Mouse (Mus musculus): ENCODE results near the gene Gm3435. TPM values are rescaled to one million over a fixed set of nuclear protein-coding genes. Genes with fewer than 3 reads are reported as not detected.

The Gm3435 gene
- polyA plus RNA-seq, 1 experiment from 2014 or later, result 3.7 TPM

DNA sequence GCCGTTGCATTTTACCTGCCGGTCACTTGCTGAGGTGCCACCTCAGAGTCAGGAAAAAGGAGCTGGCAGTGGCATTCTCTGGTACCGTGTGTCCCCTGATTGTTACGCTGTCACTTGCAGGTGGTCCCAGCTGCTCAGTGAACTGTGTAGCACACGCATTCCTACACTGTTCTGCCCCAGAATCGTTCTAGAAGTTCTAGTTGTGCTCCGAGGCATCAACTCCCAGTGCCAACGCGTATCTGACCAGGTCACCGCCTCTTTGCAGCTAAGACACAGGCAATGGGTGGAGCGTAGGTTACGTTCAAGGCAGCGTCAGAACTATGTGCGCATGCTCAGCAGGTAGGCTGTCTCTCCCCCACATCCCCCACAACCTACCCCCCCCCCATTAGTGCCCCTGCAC, 49.7 kb downstream of the Gm3435 start:
- Histone ChIP-seq H3K9ac (no peak overlapping the region), H3K27me3 (ENCODE audit: insufficient read depth, low read length) (no peaks in the 10 kb centered on the region), H3K36me3 (ENCODE audit: insufficient read depth) (peaks cover 27% of the 10 kb centered on the region), H3K9me3 (ENCODE audit: low read depth, low read length) (no peaks in the 10 kb centered on the region), H3K4me3 (ENCODE audit: low read depth, low read length) (no peak overlapping the region), H3K27ac (ENCODE audit: low read depth) (no peak overlapping the region), H3K4me2 (no peak overlapping the region), H3K4me1 (ENCODE audit: insufficient read depth) (no peaks in the 10 kb centered on the region)
- ATAC-seq (ENCODE audit: insufficient read depth), result no peak
- no peak for TF ChIP-seq CTCF (IDR thresholded peaks at IDR 0.05; ENCODE audit: low read depth)
- no peak for DNase-seq
- WGBS, result 91% methylated on average over 14 of the region's 14 CpGs

DNA sequence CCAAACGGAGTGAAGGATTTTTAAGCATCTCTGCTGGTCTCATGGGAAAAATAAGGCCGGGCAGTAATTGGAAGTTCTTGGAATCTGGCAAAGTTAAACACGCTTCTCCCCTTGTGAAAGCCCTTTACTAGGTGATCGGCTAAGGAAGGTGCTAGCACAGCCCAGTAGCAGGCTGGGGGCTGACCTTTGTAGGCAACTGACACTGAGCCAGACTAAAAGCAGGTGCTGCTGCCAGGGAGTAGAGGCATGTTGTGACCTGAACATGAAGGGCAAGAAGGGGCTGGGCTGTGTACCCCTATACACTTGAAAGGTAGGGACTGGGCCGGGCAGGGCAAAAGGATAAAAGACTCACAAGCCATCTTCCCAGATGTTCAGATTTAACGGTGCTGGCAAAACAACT, 50.4 kb downstream of the Gm3435 start:
- no peak overlapping the region for H3K9ac ChIP-seq
- no peak overlapping the region for H3K4me2 ChIP-seq
- H3K9me3 ChIP-seq (ENCODE audit: low read depth, low read length), result no peaks in the 10 kb centered on the region
- H3K36me3 ChIP-seq (ENCODE audit: insufficient read depth), result peaks cover 27% of the 10 kb centered on the region
- no peaks in the 10 kb centered on the region for H3K27me3 ChIP-seq (ENCODE audit: insufficient read depth, low read length)
- WGBS, result 91% methylated on average over 6 of the region's 6 CpGs
- no peaks in the 10 kb centered on the region for H3K4me1 ChIP-seq (ENCODE audit: insufficient read depth)
- ATAC-seq (ENCODE audit: insufficient read depth) (no peak), DNase-seq (no peak)
- TF ChIP-seq CTCF (IDR thresholded peaks at IDR 0.05; ENCODE audit: low read depth), result no peak
- H3K27ac ChIP-seq (ENCODE audit: low read depth), result no peak overlapping the region
- H3K4me3 ChIP-seq (ENCODE audit: low read depth, low read length), result no peak overlapping the region

DNA sequence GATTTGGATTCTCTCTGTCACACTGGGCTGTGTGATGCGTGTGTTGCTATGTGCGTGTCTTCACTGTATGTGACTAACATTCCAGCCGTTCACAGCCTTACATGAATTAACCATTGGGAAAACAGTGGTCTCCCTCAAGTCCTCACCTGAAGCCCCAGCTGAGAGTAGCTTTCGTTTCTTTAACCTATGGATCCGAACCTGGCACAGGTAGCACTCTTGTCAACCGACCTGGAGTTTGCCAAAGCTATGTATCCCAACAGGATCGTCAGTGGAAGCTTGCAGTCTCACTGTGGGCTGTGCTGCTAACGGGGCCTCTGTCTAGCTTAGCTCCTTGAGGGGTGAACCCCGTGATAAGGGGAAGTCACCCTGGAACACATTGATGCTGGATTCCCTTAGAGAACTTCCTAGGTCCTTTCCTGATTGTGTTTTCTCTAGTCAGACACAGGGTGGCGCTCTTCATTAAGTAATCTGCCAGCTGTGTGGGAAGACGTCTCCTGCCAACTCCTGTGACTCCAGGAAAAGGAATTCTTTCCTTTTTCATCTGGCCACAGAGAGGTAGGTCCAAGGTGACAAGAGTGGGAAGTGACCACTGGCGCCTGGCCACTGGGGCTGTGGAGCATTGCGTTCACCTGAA, 55.5 kb downstream of the Gm3435 start:
- Histone ChIP-seq H3K9ac (no peak overlapping the region), H3K9me3 (ENCODE audit: low read depth, low read length) (no peaks in the 10 kb centered on the region), H3K4me1 (ENCODE audit: insufficient read depth) (no peaks in the 10 kb centered on the region), H3K36me3 (ENCODE audit: insufficient read depth) (peaks cover 4% of the 10 kb centered on the region; the same call in 1 of the 2 replicates), H3K27me3 (ENCODE audit: insufficient read depth, low read length) (no peaks in the 10 kb centered on the region), H3K27ac (ENCODE audit: low read depth) (no peak overlapping the region), H3K4me3 (ENCODE audit: low read depth, low read length) (no peak overlapping the region), H3K4me2 (no peak overlapping the region)
- WGBS, result 40% methylated on average over 13 of the region's 13 CpGs
- DNase-seq (peak; percentile 86), ATAC-seq (ENCODE audit: insufficient read depth) (peak; percentile 74)
- TF ChIP-seq CTCF (IDR thresholded peaks at IDR 0.05; ENCODE audit: low read depth), result peak; percentile 79

DNA sequence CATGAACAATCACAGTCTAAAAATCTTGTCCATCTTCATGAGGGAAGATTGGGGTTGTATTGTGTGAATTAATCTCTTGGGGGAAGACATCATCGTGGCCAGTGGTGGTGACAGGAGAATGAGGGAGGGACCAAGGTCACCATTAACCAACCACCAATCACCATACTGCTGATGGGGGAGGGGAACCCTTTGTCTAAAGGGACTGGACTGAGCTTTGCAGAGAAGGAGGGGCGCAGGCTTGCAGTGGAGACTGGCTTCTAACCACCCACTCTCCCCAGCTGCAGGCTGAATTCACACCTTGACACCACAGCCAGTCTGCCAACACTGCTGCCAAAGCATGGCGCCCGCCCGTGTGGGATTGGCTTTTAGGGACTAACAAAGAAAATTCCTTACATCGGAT, 56.1 kb downstream of the Gm3435 start:
- no peaks in the 10 kb centered on the region for H3K4me1 ChIP-seq (ENCODE audit: insufficient read depth)
- no peak overlapping the region for H3K9ac ChIP-seq
- H3K27me3 ChIP-seq (ENCODE audit: insufficient read depth, low read length), result no peaks in the 10 kb centered on the region
- WGBS, result 51% methylated on average over 6 of the region's 6 CpGs
- peak; percentile 56; the same call in 1 of the 2 replicates for ATAC-seq (ENCODE audit: insufficient read depth)
- no peak overlapping the region for H3K4me3 ChIP-seq (ENCODE audit: low read depth, low read length)
- TF ChIP-seq CTCF (IDR thresholded peaks at IDR 0.05; ENCODE audit: low read depth), result no peak
- H3K4me2 ChIP-seq, result no peak overlapping the region
- peak; percentile 25 for DNase-seq
- H3K36me3 ChIP-seq (ENCODE audit: insufficient read depth), result peaks cover 3% of the 10 kb centered on the region; the same call in 1 of the 2 replicates
- H3K9me3 ChIP-seq (ENCODE audit: low read depth, low read length), result no peaks in the 10 kb centered on the region
- no peak overlapping the region for H3K27ac ChIP-seq (ENCODE audit: low read depth)

DNA sequence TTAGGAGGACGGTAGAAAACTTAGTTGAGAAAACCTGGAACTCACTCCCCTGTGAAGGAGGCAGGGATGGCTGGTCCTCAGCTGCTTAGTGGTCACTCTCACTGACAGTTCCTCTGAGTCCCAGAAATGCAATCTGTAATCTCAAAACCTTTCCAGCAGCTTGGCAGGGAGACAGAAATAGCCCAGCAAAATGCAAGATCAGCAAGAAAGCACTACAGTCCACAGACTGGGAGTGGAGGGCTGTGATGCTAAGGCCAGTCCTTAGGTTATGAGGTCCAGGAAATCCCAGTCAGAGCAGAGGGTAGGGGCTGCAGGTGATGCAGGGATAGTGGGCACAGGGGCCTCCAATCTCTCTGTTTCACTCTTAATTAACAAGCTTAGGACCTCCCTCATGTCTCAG, 56.9 kb downstream of the Gm3435 start:
- Histone ChIP-seq H3K4me3 (ENCODE audit: low read depth, low read length) (no peak overlapping the region), H3K4me1 (ENCODE audit: insufficient read depth) (no peaks in the 10 kb centered on the region), H3K4me2 (no peak overlapping the region), H3K9me3 (ENCODE audit: low read depth, low read length) (no peaks in the 10 kb centered on the region), H3K27ac (ENCODE audit: low read depth) (no peak overlapping the region), H3K27me3 (ENCODE audit: insufficient read depth, low read length) (no peaks in the 10 kb centered on the region), H3K9ac (no peak overlapping the region), H3K36me3 (ENCODE audit: insufficient read depth) (peaks cover 2% of the 10 kb centered on the region; the same call in 1 of the 2 replicates)
- peak; percentile 51 for DNase-seq
- no peak for ATAC-seq (ENCODE audit: insufficient read depth)
- 64% methylated on average over 1 of the region's 1 CpGs for WGBS
- TF ChIP-seq CTCF (IDR thresholded peaks at IDR 0.05; ENCODE audit: low read depth), result no peak

GRCm38 (mm10) chr17:15068040-15068792, 58.2 kb downstream of the Gm3435 start:
- Histone ChIP-seq H3K36me3 (ENCODE audit: insufficient read depth) (no peaks in the 10 kb centered on the region), H3K4me2 (no peak overlapping the region), H3K4me1 (ENCODE audit: insufficient read depth) (no peaks in the 10 kb centered on the region), H3K9me3 (ENCODE audit: low read depth, low read length) (no peaks in the 10 kb centered on the region), H3K27me3 (ENCODE audit: insufficient read depth, low read length) (no peaks in the 10 kb centered on the region), H3K4me3 (ENCODE audit: low read depth, low read length) (no peak overlapping the region), H3K9ac (no peak overlapping the region), H3K27ac (ENCODE audit: low read depth) (no peak overlapping the region)
- ATAC-seq (ENCODE audit: insufficient read depth) (no peak), DNase-seq (peak; percentile 30)
- WGBS, result 48% methylated on average over 8 of the region's 8 CpGs
- no peak for TF ChIP-seq CTCF (IDR thresholded peaks at IDR 0.05; ENCODE audit: low read depth)

DNA sequence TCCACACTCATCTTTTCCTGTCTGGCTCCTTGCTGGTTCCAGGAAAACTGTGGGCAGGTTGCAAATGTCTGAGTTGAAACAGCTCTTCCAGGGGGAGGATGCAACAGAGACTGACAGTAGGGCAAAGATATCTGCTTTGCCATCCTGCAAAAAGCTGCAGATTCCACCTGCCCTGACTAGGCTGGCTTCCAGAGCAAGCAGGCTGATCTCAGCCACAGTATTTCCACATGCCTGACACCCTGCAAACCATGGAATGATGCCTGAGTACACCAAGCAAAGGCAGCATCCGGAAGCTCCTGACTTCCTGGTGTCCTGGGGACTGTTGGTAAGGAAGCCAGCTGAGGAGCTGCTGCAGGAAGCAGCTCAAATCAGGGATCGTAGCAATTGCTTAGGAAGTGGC, 59.1 kb downstream of the Gm3435 start:
- Histone ChIP-seq H3K4me2 (no peak overlapping the region), H3K4me3 (ENCODE audit: low read depth, low read length) (no peak overlapping the region), H3K4me1 (ENCODE audit: insufficient read depth) (no peaks in the 10 kb centered on the region), H3K9ac (no peak overlapping the region), H3K27me3 (ENCODE audit: insufficient read depth, low read length) (no peaks in the 10 kb centered on the region), H3K9me3 (ENCODE audit: low read depth, low read length) (no peaks in the 10 kb centered on the region), H3K36me3 (ENCODE audit: insufficient read depth) (no peaks in the 10 kb centered on the region), H3K27ac (ENCODE audit: low read depth) (no peak overlapping the region)
- ATAC-seq (ENCODE audit: insufficient read depth) (no peak), DNase-seq (peak; percentile 42)
- WGBS, result 56% methylated on average over 2 of the region's 2 CpGs
- TF ChIP-seq CTCF (IDR thresholded peaks at IDR 0.05; ENCODE audit: low read depth), result no peak

Other genes with a start within 250 kb of the Gm3435 start
- gene Wdr27, start 67.0 kb upstream of the Gm3435 start, polyA plus RNA-seq (2014; fragmentation: Nextera tagmentation; extraction: Ambion mirVana), result 4.7 and 6.1 TPM in 2 replicates
- 31.0 and 32.8 TPM in 2 replicates for gene 1600012H06Rik, start 67.0 kb upstream of the Gm3435 start, polyA plus RNA-seq (2014; fragmentation: Nextera tagmentation; extraction: Ambion mirVana)
- 39.1 and 44.2 TPM in 2 replicates for gene Phf10, start 48.9 kb upstream of the Gm3435 start, polyA plus RNA-seq (2014; fragmentation: Nextera tagmentation; extraction: Ambion mirVana)
- gene 9030025P20Rik, start 31.7 kb upstream of the Gm3435 start, polyA plus RNA-seq (2014; fragmentation: Nextera tagmentation; extraction: Ambion mirVana), result 9.0 and 10.3 TPM in 2 replicates
- gene Gm3417, start 31.4 kb upstream of the Gm3435 start, polyA plus RNA-seq (2014; fragmentation: Nextera tagmentation; extraction: Ambion mirVana), result 0.45 TPM in 1 of 2 replicates, not detected in the other
- 70.4 and 78.9 TPM in 2 replicates for gene Ermard, start 31.0 kb downstream of the Gm3435 start, polyA plus RNA-seq (2014; fragmentation: Nextera tagmentation; extraction: Ambion mirVana)
- 0.69 TPM in 1 of 2 replicates, not detected in the other for gene Tcte3, start 31.3 kb downstream of the Gm3435 start, polyA plus RNA-seq (2014; fragmentation: Nextera tagmentation; extraction: Ambion mirVana)
- 1.9 and 3.4 TPM in 2 replicates for gene Gm3448, start 31.4 kb downstream of the Gm3435 start, polyA plus RNA-seq (2014; fragmentation: Nextera tagmentation; extraction: Ambion mirVana)

Data from lung, embryonic 14.5 days (tissue).